Mouse (Mus musculus) neural tube, embryonic 11.5 days (tissue): Measurements from ENCODE around the gene Vmn1r29. TPM values are rescaled to one million over a fixed set of nuclear protein-coding genes. Genes with fewer than 3 reads are reported as not detected.
"Not testable (repeated sequence)": the region's sequence is repeated elsewhere in the genome, so short reads cannot be mapped to it uniquely, and the experiment has no call there.

Source experiments
- ATAC-seq: fragments of 200-750 bp; cut with Nextera tagmentation; 2 replicates; pipeline ENCODE4 v1.8.0; 2017; ENCODE audit warnings: moderate number of reproducible peaks, mild to moderate bottlenecking, moderate TSS enrichment, moderate library complexity; ENCODE audit not compliant: insufficient read depth, low FRiP score, low TSS enrichment
- DNase-seq: peaks from one replicate; pipeline ENCODE4 v3.0.0-alpha.2; 2015; ENCODE audit warnings: low spot score
- H3K27ac ChIP-seq: fragments of 300-500 bp; sonication (generic); 2 replicates; pipeline ENCODE4 v1.5.1; 2014; ENCODE audit warnings: low read depth, mild to moderate bottlenecking, low read length
- H3K27me3 ChIP-seq: fragments of 300-500 bp; sonication (generic); 2 replicates; pipeline ENCODE4 v1.6.1; 2014; ENCODE audit warnings: mild to moderate bottlenecking, low read length, mixed read lengths; ENCODE audit not compliant: control insufficient read depth, insufficient read depth
- H3K36me3 ChIP-seq: fragments of 300-500 bp; sonication (generic); 2 replicates; pipeline ENCODE4 v1.6.1; 2014; ENCODE audit warnings: mild to moderate bottlenecking, low read length, moderate library complexity, mixed read lengths; ENCODE audit not compliant: control insufficient read depth, insufficient read depth
- H3K4me1 ChIP-seq: fragments of 300-500 bp; sonication (generic); 2 replicates; pipeline ENCODE4 v1.6.1; 2014; ENCODE audit warnings: low read length, mixed read lengths; ENCODE audit not compliant: control insufficient read depth, insufficient read depth
- H3K4me2 ChIP-seq: fragments of 300-500 bp; sonication (generic); 2 replicates; pipeline ENCODE4 v1.6.1; 2014; ENCODE audit warnings: low read depth, mild to moderate bottlenecking, moderate library complexity
- H3K4me3 ChIP-seq: fragments of 300-500 bp; sonication (generic); 2 replicates; pipeline ENCODE4 v1.5.1; 2014; ENCODE audit warnings: low read depth, low read length
- H3K9ac ChIP-seq: fragments of 300-500 bp; sonication (generic); 2 replicates; pipeline ENCODE4 v1.6.1; 2014; ENCODE audit warnings: mild to moderate bottlenecking, low read length
- H3K9me3 ChIP-seq: fragments of 300-500 bp; sonication (generic); 2 replicates; pipeline ENCODE4 v1.6.1; 2016; ENCODE audit warnings: low read length; ENCODE audit not compliant: control insufficient read depth
- WGBS: fragments of 180-500 bp; shearing (Covaris S2); extraction: QIAGEN DNeasy Blood & Tissue Kit; methylation state at CpG from one replicate; pipeline ENCODE4 v1.1.7; 2014; 5-methylcytosine and 5-hydroxymethylcytosine counted together
- polyA plus RNA-seq: library from polyadenylated mRNA; unstranded; fragments of >200 nt; fragmentation: Nextera tagmentation; extraction: Ambion mirVana; gene quantifications from 2 replicates; pipeline ENCODE4 v1.2.1, GENCODE M21; 2014

The Vmn1r29 gene
- polyA plus RNA-seq = not detected in 2 replicates

- no peak for DNase-seq
- Histone ChIP-seq H3K4me3 (no peak within 1 kb of the TSS), H3K9ac (no peak within 1 kb of the TSS)
These were observed at the start of gene Vmn1r29 for GRCm38 (mm10) chr6:58301249-58301648. TSS of gene Vmn1r29 (plus strand) at chr6:58301549.

GRCm38 (mm10) chr6:58261737-58262136 is 39.6 kb upstream of the Vmn1r29 start, which contains the start of gene Vmn1r28:
TSS of gene Vmn1r28 (plus strand) at chr6:58262037.
- H3K36me3 ChIP-seq = no peaks in the 10 kb centered on the region
- ATAC-seq (no peak), DNase-seq (no peak)
- no peak within 1 kb of the TSS for H3K9ac ChIP-seq
- no peaks in the 10 kb centered on the region for H3K4me1 ChIP-seq
- no peaks in the 10 kb centered on the region for H3K27me3 ChIP-seq
- 85% methylated on average over 1 of the region's 1 CpGs for WGBS
- H3K4me3 ChIP-seq = no peak within 1 kb of the TSS
- no peak within 1 kb of the TSS for H3K4me2 ChIP-seq
- H3K9me3 ChIP-seq = no peaks in the 10 kb centered on the region
- no peak within 1 kb of the TSS for H3K27ac ChIP-seq

More at GRCm38 (mm10) chr6:58301249-58301648, at the start of gene Vmn1r29:
- no peaks in the 10 kb centered on the region for H3K4me1 ChIP-seq
- ATAC-seq = no peak
- H3K36me3 ChIP-seq = no peaks in the 10 kb centered on the region
- H3K27ac ChIP-seq = no peak within 1 kb of the TSS
- H3K27me3 ChIP-seq = no peaks in the 10 kb centered on the region
- H3K4me2 ChIP-seq = no peak within 1 kb of the TSS
- H3K9me3 ChIP-seq = no peaks in the 10 kb centered on the region

GRCm38 (mm10) chr6:58279661-58280060 is 21.7 kb upstream of the Vmn1r29 start:
- not testable (repeated sequence) for H3K9me3 ChIP-seq, ATAC-seq

GRCm38 (mm10) chr6:58292201-58292600 is 9.1 kb upstream of the Vmn1r29 start:
- H3K4me2 ChIP-seq = no peak overlapping the region
- DNase-seq (no peak), ATAC-seq (no peak)
- no peaks in the 10 kb centered on the region for H3K9me3 ChIP-seq
- no peak overlapping the region for H3K4me3 ChIP-seq
- H3K4me1 ChIP-seq = no peaks in the 10 kb centered on the region
- no peaks in the 10 kb centered on the region for H3K36me3 ChIP-seq
- no peaks in the 10 kb centered on the region for H3K27me3 ChIP-seq
- no peak overlapping the region for H3K27ac ChIP-seq
- WGBS = 65% methylated on average over 2 of the region's 2 CpGs
- H3K9ac ChIP-seq = no peak overlapping the region

More at GRCm38 (mm10) chr6:58279661-58280060, 21.7 kb upstream of the Vmn1r29 start:
- not testable (repeated sequence) for H3K27me3 ChIP-seq, H3K27ac ChIP-seq, H3K4me1 ChIP-seq, DNase-seq, H3K4me2 ChIP-seq, H3K4me3 ChIP-seq, H3K36me3 ChIP-seq, H3K9ac ChIP-seq
- 88% methylated on average over 1 of the region's 1 CpGs for WGBS

GRCm38 (mm10) chr6:58298511-58298910 is 2.8 kb upstream of the Vmn1r29 start:
- H3K4me1 ChIP-seq, DNase-seq, H3K9ac ChIP-seq, H3K4me2 ChIP-seq, H3K4me3 ChIP-seq, ATAC-seq, H3K27me3 ChIP-seq, H3K9me3 ChIP-seq, H3K36me3 ChIP-seq, H3K27ac ChIP-seq: not testable (repeated sequence)
- 87% methylated on average over 19 of the region's 19 CpGs for WGBS

GRCm38 (mm10) chr6:58330686-58331085 is 29.3 kb downstream of the Vmn1r29 start:
- not testable (repeated sequence) for H3K4me3 ChIP-seq, H3K9me3 ChIP-seq, H3K4me1 ChIP-seq, H3K4me2 ChIP-seq, H3K27ac ChIP-seq, H3K36me3 ChIP-seq, H3K27me3 ChIP-seq, DNase-seq, H3K9ac ChIP-seq, ATAC-seq
- WGBS = 82% methylated on average over 17 of the region's 17 CpGs

Other genes starting within 250 kb of the Vmn1r29 start
- gene Vmn1r27, start 82.7 kb upstream of the Vmn1r29 start, polyA plus RNA-seq = not detected in 2 replicates
- not detected in 2 replicates for gene Vmn1r28, start 39.5 kb upstream of the Vmn1r29 start, polyA plus RNA-seq
- gene Vmn1r30, start 141.8 kb downstream of the Vmn1r29 start, polyA plus RNA-seq = not detected in 2 replicates
- gene Vmn1r31, start 173.8 kb downstream of the Vmn1r29 start, polyA plus RNA-seq = not detected in 2 replicates